In the genomic region with DNA sequence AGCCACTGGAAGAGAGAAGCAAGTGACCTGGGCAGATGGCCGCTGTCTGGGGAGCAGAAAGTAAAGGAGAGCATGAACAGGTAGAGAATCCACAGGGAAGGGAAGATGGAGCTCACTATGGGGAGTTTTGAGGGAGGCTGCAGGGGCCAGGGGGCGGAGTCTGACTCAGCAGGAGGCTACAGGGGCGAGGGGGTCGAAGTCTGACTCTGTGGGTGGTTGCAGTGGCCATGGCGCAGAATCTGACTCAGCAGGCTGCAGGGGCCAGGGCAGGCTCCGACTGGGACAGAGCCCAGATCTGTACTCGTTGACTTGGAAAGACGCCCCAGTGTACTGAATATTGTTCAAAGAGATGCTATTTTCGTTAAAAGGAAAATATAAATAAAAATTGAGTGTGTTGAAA, we compare ENCODE assay signal across 10 mouse cellular contexts. TPM values are rescaled to one million over a fixed set of nuclear protein-coding genes. Genes with fewer than 3 reads are reported as not detected.
DNase-seq lines count a peak whose midpoint lies in the region; ATAC-seq lines count a peak whose summit lies in the region.
"Had no signal": no experiment of that assay in that cellular context is flagged by ENCODE, and none has a peak within 500 bp of the region (broad histone marks: within the 10 kb centered on the region; RNA-seq: fewer than 3 reads in every experiment).

No protein-coding gene starts in this region.

- no peak for ATAC-seq in forebrain, embryonic 16.5 days
- ATAC-seq in forebrain, embryonic 13.5 days = no peak
- ATAC-seq in intestine, embryonic 14.5 days (replicated peaks; ENCODE audit: low FRiP score, low TSS enrichment, low read depth) = 0 out of 2 replicates have a peak, but pooled peaks have one; percentile 50
- ATAC-seq in granulocyte monocyte progenitor cell, adult 5-6 weeks (replicated peaks; ENCODE audit: poor library complexity, severe bottlenecking) = no peak

- H3K4me2 ChIP-seq in forebrain, embryonic 16.5 days (ENCODE audit: low read length) = 0 out of 2 replicates have a peak overlapping the region, but pooled peaks have one; percentile 9
- no peak overlapping the region for H3K4me2 ChIP-seq in forebrain, embryonic 13.5 days
- no peak overlapping the region for H3K4me2 ChIP-seq in intestine, embryonic 14.5 days (ENCODE audit: low read length)

- H3K27ac ChIP-seq in forebrain, embryonic 16.5 days (ENCODE audit: low read length) = no peak overlapping the region
- no peak overlapping the region for H3K27ac ChIP-seq in forebrain, embryonic 13.5 days
- H3K27ac ChIP-seq in intestine, embryonic 14.5 days (ENCODE audit: low read depth) = no peak overlapping the region

- no peaks in the 10 kb centered on the region for H3K9me3 ChIP-seq in forebrain, embryonic 16.5 days (ENCODE audit: control insufficient read depth, low read length)
- 0 out of 2 replicates have a peak, but pooled peaks cover 5% of the 10 kb centered on the region for H3K9me3 ChIP-seq in forebrain, embryonic 13.5 days (replicated peaks)
- no peaks in the 10 kb centered on the region for H3K9me3 ChIP-seq in intestine, embryonic 14.5 days (ENCODE audit: control insufficient read depth, low read length)

- peaks cover 4% of the 10 kb centered on the region; the same call in 1 of the 2 replicates for H3K4me1 ChIP-seq in forebrain, embryonic 16.5 days (replicated peaks; ENCODE audit: control insufficient read depth, insufficient read depth, low read length)
- H3K4me1 ChIP-seq in forebrain, embryonic 13.5 days = peaks cover 5% of the 10 kb centered on the region; the same call in 1 of the 2 replicates
- no peaks in the 10 kb centered on the region for H3K4me1 ChIP-seq in intestine, embryonic 14.5 days (replicated peaks; ENCODE audit: control insufficient read depth, insufficient read depth, low read length)

- H3K36me3 ChIP-seq in forebrain, embryonic 16.5 days (ENCODE audit: control insufficient read depth, insufficient read depth) = no peaks in the 10 kb centered on the region
- H3K36me3 ChIP-seq in forebrain, embryonic 13.5 days (ENCODE audit: poor library complexity, severe bottlenecking) = no peaks in the 10 kb centered on the region
- H3K36me3 ChIP-seq in intestine, embryonic 14.5 days (ENCODE audit: control insufficient read depth, insufficient read depth, low read length) = no peaks in the 10 kb centered on the region

- no peaks in the 10 kb centered on the region for H3K27me3 ChIP-seq in forebrain, embryonic 16.5 days (replicated peaks; ENCODE audit: control insufficient read depth, insufficient read depth, low read length)
- H3K27me3 ChIP-seq in forebrain, embryonic 13.5 days = no peaks in the 10 kb centered on the region
- H3K27me3 ChIP-seq in intestine, embryonic 14.5 days (replicated peaks; ENCODE audit: control insufficient read depth, insufficient read depth, low read length) = no peaks in the 10 kb centered on the region

- WGBS in forebrain, embryonic 16.5 days = 20% methylated on average over 9 of the region's 9 CpGs
- 15% methylated on average over 9 of the region's 9 CpGs for WGBS in forebrain, embryonic 13.5 days
- 23% methylated on average over 9 of the region's 9 CpGs for WGBS in intestine, embryonic 14.5 days

- peak; percentile 66 for DNase-seq in adrenal gland, postnatal 14 days
- DNase-seq in gastrocnemius, postnatal 10 days = peak; percentile 45
- no peak for DNase-seq in intestine, embryonic 14.5 days (ENCODE audit: low spot score)
- peak; percentile 38 for DNase-seq in lung, postnatal 14 days
- DNase-seq in left cerebral cortex, adult 8-10 months (ENCODE audit: low spot score in 2 of 2) = no peak

- no peak overlapping the region for H3K4me3 ChIP-seq in forebrain, embryonic 16.5 days (replicated peaks; ENCODE audit: low read length)
- no peak overlapping the region for H3K4me3 ChIP-seq in forebrain, embryonic 13.5 days
- no peak overlapping the region for H3K4me3 ChIP-seq in intestine, embryonic 14.5 days (ENCODE audit: low read depth, low read length)
- H3K4me3 ChIP-seq: megakaryocyte, embryonic 14.5 days had no signal

- H3K9ac ChIP-seq in forebrain, embryonic 16.5 days (replicated peaks; ENCODE audit: low read depth, low read length) = no peak overlapping the region
- H3K9ac ChIP-seq in forebrain, embryonic 13.5 days = no peak overlapping the region
- no peak overlapping the region for H3K9ac ChIP-seq in intestine, embryonic 14.5 days (ENCODE audit: low read length)

RNA-seq across cellular contexts. Expression of gene Gucy1b2, which starts 8.9 kb away (rescaled TPM):
- polyA plus RNA-seq in forebrain, embryonic 16.5 days (2015; fragmentation: Nextera tagmentation; extraction: Ambion mirVana) = 2.7 and 2.9 TPM in 2 replicates
- 4.6 and 5.1 TPM in 2 replicates for polyA plus RNA-seq in forebrain, embryonic 13.5 days (2015; fragmentation: Nextera tagmentation; extraction: Ambion mirVana)
- total RNA-seq in adrenal gland, postnatal 14 days (2021) = 0.83 and 0.93 TPM in 2 replicates
- total RNA-seq in gastrocnemius, postnatal 10 days (2021) = not detected
- polyA plus RNA-seq in intestine, embryonic 14.5 days (2014; fragmentation: Nextera tagmentation; extraction: Ambion mirVana) = not detected in 2 replicates
- not detected in 2 replicates for total RNA-seq in granulocyte monocyte progenitor cell, adult 5-6 weeks (2014; fragmentation: Nextera tagmentation)
- total RNA-seq in granulocyte monocyte progenitor cell, adult 5-6 weeks (2017) = not detected in 2 replicates
- under 1 TPM in 3 of 4 experiments, not detected in 1; 0.11 to 0.28 (median 0.19) TPM for total RNA-seq in left cerebral cortex, adult 8-10 months (2022)
- total RNA-seq: common myeloid progenitor, adult 5-6 weeks had no signal

Comparison
In these comparisons a context has a peak if more than half of its experiments do, and no peak if none do; other contexts are left out.
1. DNase-seq: peak in adrenal gland, postnatal 14 days (single experiment), gastrocnemius, postnatal 10 days (single experiment) and lung, postnatal 14 days (single experiment); none in intestine, embryonic 14.5 days (single experiment) and left cerebral cortex, adult 8-10 months (0 of 2).